Mouse (Mus musculus): ENCODE results near the gene Sh3rf1. TPM values are rescaled to one million over a fixed set of nuclear protein-coding genes. Genes with fewer than 3 reads are reported as not detected.

Gene Sh3rf1
- polyA plus RNA-seq, 1 experiment from 2014 or later: 7.8 TPM

DNA sequence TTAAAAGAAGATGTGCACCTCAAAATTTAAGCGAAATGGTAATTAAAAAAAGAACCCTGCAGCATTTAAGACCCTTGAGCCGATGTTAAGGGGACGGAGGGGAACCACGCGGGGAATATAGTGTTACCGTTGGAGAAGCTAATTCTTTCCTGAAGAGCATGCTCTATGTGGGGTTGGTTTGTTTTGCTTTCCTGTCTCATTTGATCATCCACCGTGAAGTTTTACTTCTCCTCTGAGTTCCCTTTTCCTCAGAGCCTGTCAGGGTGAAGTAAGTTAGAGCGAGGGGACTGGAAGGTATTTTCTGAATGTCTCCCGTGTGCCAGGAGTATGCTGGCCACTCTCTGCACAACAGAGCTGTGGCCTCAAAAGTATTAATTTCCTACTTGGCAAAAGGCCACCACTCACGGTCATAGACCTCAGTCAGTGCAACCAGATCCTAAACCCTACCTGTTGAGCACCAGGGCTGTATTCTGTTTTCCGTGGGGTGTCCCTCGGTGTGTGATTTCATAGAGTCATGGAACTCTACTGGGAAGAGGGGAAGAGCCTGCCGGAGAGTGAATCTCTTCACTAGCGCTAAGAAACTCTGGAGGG is 63.2 kb downstream of the Sh3rf1 start:
- 80% methylated on average over 14 of the region's 14 CpGs for WGBS

DNA sequence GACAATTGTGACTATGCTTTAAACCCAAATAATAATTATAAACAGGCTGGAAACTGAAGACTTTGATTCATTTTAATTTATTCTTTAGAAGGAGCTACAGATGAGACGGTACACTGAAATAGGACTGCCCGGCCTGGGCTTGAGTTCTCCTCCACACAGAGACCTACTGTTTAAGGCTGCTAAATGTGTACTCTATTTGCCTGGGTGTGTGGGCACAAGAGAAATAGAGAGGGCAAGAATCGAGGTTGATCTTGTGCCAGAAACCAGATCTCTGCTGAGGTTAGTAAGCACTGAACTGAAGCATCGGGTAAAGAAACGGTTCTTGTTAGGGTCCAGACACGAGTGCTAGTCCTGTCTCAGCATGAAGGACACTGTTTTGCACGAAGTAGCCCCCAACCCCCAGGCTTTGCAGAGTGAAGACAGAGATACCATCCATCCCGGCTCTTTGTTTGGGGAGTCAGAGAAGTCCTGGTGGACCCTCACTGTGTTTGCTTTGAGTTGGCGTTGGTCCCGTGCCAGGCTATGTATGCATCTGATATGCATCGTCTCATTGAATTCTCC is 64.4 kb downstream of the Sh3rf1 start:
- 89% methylated on average over 11 of the region's 11 CpGs for WGBS
- Histone ChIP-seq H3K4me3 (no peak overlapping the region), H3K36me3 (0 out of 2 replicates have a peak, but pooled peaks cover 2% of the 10 kb centered on the region), H3K27ac (no peak overlapping the region), H3K27me3 (ENCODE audit: low read depth, poor library complexity, severe bottlenecking) (no peaks in the 10 kb centered on the region), H3K9me3 (replicated peaks) (no peaks in the 10 kb centered on the region), H3K4me1 (peaks cover 55% of the 10 kb centered on the region)
- DNase-seq (ENCODE audit: low spot score): no peak

More for the DNA sequence above, 63.2 kb downstream of the Sh3rf1 start:
- Histone ChIP-seq H3K27me3 (ENCODE audit: low read depth, poor library complexity, severe bottlenecking) (no peaks in the 10 kb centered on the region), H3K36me3 (no peaks in the 10 kb centered on the region), H3K4me1 (peaks cover 67% of the 10 kb centered on the region), H3K9me3 (replicated peaks) (no peaks in the 10 kb centered on the region), H3K27ac (no peak overlapping the region), H3K4me3 (no peak overlapping the region)
- no peak for DNase-seq (ENCODE audit: low spot score)

DNA sequence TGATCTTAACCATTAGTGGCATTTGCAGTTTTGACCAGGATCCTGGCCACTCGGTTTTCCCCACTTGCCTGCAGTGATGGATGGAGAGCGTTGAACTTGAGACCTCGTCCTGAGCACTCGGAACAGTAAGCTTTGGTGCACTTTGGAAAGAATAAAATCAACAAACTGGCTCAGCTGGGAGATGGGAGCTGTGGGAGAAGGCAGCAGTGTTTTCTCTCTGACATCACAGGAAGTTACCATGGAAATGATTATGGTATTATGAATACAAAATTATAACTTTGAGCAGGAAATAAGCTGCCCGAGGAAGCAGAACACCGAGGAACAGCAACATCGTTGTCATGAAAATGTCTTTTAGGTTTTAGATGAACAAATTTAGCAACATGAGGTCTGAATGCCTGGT is 65.0 kb downstream of the Sh3rf1 start:
- H3K4me3 ChIP-seq: no peak overlapping the region
- 0 out of 2 replicates have a peak, but pooled peaks cover 2% of the 10 kb centered on the region for H3K36me3 ChIP-seq
- H3K9me3 ChIP-seq (replicated peaks): no peaks in the 10 kb centered on the region
- peaks cover 49% of the 10 kb centered on the region for H3K4me1 ChIP-seq
- DNase-seq (ENCODE audit: low spot score): no peak
- no peaks in the 10 kb centered on the region for H3K27me3 ChIP-seq (ENCODE audit: low read depth, poor library complexity, severe bottlenecking)
- H3K27ac ChIP-seq: no peak overlapping the region
- WGBS: 65% methylated on average over 7 of the region's 7 CpGs

DNA sequence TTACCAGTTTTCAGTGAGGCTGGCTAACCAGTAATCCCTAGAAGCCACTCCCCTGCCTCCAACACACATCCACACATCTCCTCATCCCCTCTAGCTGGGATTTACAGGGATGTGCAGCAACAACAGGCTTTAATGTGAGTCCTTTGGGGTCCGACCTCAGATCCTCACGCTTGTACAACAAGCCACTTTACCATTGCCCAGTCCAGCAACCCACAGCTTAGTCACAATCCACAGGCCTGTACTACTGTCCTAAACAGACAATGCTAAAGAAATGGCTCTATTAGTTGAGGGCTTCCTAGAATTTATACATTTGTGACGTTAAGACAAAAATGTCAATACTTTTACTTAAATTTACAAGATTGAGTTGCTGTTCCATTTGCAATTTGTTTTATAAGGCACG is 71.4 kb downstream of the Sh3rf1 start:
- WGBS: 85% methylated on average over 4 of the region's 4 CpGs
- no peaks in the 10 kb centered on the region for H3K9me3 ChIP-seq (replicated peaks)
- H3K36me3 ChIP-seq: 0 out of 2 replicates have a peak, but pooled peaks cover 2% of the 10 kb centered on the region
- H3K27me3 ChIP-seq (ENCODE audit: low read depth, poor library complexity, severe bottlenecking): no peaks in the 10 kb centered on the region
- no peak overlapping the region for H3K27ac ChIP-seq
- DNase-seq (ENCODE audit: low spot score): no peak
- H3K4me3 ChIP-seq: no peak overlapping the region
- H3K4me1 ChIP-seq: no peaks in the 10 kb centered on the region

DNA sequence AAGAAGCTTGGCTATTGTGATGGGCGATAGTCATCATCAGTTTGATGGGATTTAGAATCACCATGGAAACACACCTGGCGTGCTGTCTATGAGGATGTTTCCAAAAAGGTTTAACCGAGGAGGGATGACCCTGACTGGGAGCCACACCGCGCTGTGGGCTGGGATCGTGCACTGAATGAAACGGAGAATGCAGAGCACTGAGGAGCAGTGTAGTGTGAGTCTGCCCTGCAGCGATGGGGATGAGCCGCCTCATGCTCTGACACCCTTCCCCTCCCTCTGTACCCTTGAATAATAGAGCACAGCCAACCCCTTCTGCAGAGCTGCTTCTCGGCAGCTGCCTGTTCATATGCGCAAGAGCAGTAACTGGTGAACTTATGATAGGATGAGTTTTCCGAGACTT is 71.8 kb downstream of the Sh3rf1 start:
- no peak for DNase-seq (ENCODE audit: low spot score)
- no peaks in the 10 kb centered on the region for H3K9me3 ChIP-seq (replicated peaks)

DNA sequence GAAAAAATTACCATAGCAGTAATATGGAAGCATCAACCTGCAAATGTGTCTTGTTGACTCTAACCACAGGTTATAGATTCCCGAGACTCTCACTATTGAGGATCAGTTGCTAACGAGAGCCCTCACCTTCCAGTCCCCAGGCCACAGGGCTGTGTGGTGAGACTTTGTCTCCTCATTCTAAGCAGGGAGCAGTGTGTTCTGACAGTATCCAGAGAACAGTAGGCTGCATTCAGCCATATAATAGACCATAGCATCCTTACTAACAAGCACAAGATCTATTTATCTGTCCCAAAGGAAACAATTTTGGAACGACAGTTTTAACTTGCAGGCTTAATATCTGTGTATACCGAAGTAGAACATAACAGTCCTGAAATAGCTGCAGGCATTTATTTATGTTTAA is 75.2 kb downstream of the Sh3rf1 start:
- Histone ChIP-seq H3K27me3 (ENCODE audit: low read depth, poor library complexity, severe bottlenecking) (no peaks in the 10 kb centered on the region), H3K36me3 (no peaks in the 10 kb centered on the region), H3K9me3 (replicated peaks) (no peaks in the 10 kb centered on the region), H3K4me1 (peaks cover 9% of the 10 kb centered on the region), H3K4me3 (no peak overlapping the region), H3K27ac (no peak overlapping the region)
- 82% methylated on average over 4 of the region's 4 CpGs for WGBS
- no peak for DNase-seq (ENCODE audit: low spot score)

More for the DNA sequence above, 71.8 kb downstream of the Sh3rf1 start:
- Histone ChIP-seq H3K36me3 (0 out of 2 replicates have a peak, but pooled peaks cover 2% of the 10 kb centered on the region), H3K4me1 (no peaks in the 10 kb centered on the region), H3K27me3 (ENCODE audit: low read depth, poor library complexity, severe bottlenecking) (no peaks in the 10 kb centered on the region), H3K27ac (no peak overlapping the region), H3K4me3 (no peak overlapping the region)
- 65% methylated on average over 12 of the region's 12 CpGs for WGBS

DNA sequence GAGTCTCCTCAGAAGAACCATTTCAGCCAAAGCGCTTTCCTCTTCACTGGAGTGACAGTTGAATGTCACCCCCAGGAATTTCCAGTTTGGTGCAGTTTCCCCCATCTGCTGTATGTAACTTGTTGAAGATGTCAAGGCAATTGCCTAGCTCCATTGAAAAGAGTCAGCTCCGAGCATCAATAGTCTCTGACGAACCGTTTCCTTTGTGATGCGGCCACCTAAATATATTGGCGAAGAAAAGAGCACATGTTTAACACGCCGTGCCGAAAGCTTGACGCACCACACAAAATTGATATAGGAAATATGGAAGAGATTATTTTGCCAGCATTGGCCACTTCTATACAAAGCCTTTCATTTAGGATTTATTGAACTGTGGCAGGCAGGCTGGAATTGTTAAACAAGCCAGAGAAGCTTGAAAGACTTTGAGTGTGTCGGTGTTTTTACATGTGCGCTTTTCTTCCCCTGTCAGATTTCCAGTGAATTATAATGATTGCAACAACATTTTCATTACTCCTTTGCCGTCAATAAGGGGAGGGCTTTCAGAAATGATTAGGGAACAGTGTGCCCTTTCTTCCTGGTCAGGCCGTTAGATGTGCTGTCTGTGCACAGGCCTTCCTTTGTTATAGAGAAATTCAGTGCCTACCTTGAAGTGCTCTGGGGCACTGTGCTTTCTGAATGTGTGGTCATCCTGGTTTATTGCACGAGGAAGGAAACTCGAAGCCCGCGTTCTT is 77.8 kb downstream of the Sh3rf1 start:
- no peak overlapping the region for H3K4me3 ChIP-seq
- H3K27me3 ChIP-seq (ENCODE audit: low read depth, poor library complexity, severe bottlenecking): no peaks in the 10 kb centered on the region
- H3K36me3 ChIP-seq: no peaks in the 10 kb centered on the region
- peaks cover 9% of the 10 kb centered on the region for H3K4me1 ChIP-seq
- DNase-seq (ENCODE audit: low spot score): no peak
- peak overlapping the region; percentile 32; the same call in 1 of the 2 replicates for H3K27ac ChIP-seq
- H3K9me3 ChIP-seq (replicated peaks): no peaks in the 10 kb centered on the region
- WGBS: 77% methylated on average over 18 of the region's 18 CpGs

DNA sequence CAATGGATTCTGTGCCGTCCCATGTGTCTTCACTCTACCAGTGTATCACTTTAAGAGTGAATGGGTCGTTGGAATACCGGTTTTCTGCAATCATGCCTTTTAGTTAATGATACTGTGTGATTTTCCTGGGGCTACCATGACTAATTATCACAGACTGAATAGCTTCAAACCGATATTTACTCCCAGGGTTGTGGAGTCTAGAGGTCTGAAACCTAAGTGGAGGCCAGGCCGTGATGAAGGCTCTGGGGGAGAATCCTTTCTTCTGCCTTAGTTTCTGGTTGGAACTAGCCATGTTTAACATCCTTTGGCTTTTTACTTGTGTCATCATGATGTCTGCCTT is 78.3 kb downstream of the Sh3rf1 start:
- peak overlapping the region; percentile 32; the same call in 1 of the 2 replicates for H3K27ac ChIP-seq
- no peak overlapping the region for H3K4me3 ChIP-seq
- 78% methylated on average over 5 of the region's 5 CpGs for WGBS
- no peaks in the 10 kb centered on the region for H3K27me3 ChIP-seq (ENCODE audit: low read depth, poor library complexity, severe bottlenecking)
- peaks cover 9% of the 10 kb centered on the region for H3K4me1 ChIP-seq
- H3K9me3 ChIP-seq (replicated peaks): no peaks in the 10 kb centered on the region
- DNase-seq (ENCODE audit: low spot score): no peak
- no peaks in the 10 kb centered on the region for H3K36me3 ChIP-seq

DNA sequence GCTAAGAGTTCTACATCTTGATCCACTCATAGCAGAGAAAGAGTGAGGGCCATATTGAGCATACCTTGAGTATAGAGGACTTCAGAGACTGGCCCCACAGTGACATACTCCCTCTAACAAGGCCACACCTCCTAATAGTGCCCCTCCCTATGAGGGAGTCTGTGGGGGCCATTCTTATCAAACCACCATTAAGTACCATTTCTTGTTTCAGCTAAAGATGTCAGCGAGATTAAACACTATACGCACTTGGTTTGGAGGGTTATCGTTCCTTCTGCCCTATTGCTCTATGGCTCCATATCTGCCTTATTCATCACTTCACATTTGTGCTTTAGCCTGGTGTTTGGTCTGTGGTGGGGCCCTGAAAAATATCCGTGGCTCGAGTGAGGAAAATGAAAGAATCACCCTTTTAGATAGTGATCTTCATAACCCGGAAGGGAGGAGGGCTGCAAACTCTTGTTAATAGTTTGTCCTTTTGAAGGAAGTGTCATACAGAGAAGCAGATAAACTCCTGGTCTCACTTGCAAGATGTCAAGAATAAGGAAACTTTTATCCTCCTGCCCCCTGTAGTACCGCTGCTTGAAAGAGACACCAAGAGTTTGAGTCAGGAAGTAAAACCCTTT is 81.9 kb downstream of the Sh3rf1 start:
- Histone ChIP-seq H3K27me3 (ENCODE audit: low read depth, poor library complexity, severe bottlenecking) (no peaks in the 10 kb centered on the region), H3K27ac (no peak overlapping the region), H3K9me3 (replicated peaks) (no peaks in the 10 kb centered on the region), H3K36me3 (no peaks in the 10 kb centered on the region), H3K4me1 (peaks cover 32% of the 10 kb centered on the region), H3K4me3 (no peak overlapping the region)
- DNase-seq (ENCODE audit: low spot score): no peak
- 94% methylated on average over 7 of the region's 7 CpGs for WGBS

DNA sequence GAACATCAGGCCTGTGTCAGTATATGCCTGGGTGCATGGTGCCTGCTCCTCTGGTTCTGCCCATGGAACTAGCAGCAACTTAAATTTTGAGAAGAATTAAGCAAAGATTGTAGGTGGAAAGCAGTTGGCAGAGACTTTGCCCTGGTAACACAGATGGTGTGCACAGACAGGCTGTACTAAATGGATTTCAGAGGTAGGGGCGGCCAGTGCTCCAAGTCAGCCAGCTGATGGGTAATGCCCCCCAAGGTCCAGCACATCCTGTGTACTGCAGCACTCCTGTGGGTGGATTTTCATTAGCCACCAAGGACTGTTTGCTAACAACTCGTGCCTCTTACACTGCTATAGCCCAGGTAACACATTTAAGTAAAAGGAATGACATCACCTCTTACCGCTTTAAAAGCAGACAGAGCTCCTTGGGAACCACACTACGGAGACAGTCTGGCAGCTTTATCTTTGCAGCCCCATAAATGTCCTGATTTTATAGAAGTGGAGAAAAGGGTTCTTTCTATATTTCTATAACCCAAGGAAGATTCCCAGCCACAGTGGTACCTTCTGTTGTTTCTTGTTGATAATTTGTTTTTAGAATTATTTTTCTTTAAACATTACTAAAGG is 82.9 kb downstream of the Sh3rf1 start:
- Histone ChIP-seq H3K4me3 (no peak overlapping the region), H3K27ac (no peak overlapping the region), H3K36me3 (no peaks in the 10 kb centered on the region), H3K27me3 (ENCODE audit: low read depth, poor library complexity, severe bottlenecking) (no peaks in the 10 kb centered on the region), H3K9me3 (replicated peaks) (no peaks in the 10 kb centered on the region), H3K4me1 (peaks cover 37% of the 10 kb centered on the region)
- DNase-seq (ENCODE audit: low spot score): no peak
- WGBS: 86% methylated on average over 4 of the region's 4 CpGs

DNA sequence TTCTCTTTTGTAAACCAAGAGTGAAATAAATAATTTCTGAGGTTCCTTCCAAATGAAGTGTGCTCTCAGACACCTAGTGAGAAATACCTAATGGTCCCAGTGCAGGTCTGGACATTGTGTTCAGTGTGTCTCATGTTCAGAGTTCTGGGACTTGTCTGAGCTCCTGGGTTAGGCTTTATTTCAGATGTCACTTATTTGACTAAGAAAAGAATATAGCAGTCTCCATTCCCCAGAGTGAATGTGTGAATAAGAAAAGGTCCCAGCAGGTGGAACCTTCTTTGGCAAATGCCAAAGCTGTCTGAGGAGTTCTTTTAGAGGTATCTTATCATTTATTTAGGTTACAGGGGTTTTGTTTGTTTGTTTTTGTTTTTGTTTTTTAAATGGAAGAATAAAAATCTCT is 85.2 kb downstream of the Sh3rf1 start:
- Histone ChIP-seq H3K9me3 (replicated peaks) (no peaks in the 10 kb centered on the region), H3K4me3 (no peak overlapping the region), H3K4me1 (peaks cover 32% of the 10 kb centered on the region), H3K27me3 (ENCODE audit: low read depth, poor library complexity, severe bottlenecking) (no peaks in the 10 kb centered on the region), H3K27ac (no peak overlapping the region), H3K36me3 (no peaks in the 10 kb centered on the region)
- DNase-seq (ENCODE audit: low spot score): no peak

DNA sequence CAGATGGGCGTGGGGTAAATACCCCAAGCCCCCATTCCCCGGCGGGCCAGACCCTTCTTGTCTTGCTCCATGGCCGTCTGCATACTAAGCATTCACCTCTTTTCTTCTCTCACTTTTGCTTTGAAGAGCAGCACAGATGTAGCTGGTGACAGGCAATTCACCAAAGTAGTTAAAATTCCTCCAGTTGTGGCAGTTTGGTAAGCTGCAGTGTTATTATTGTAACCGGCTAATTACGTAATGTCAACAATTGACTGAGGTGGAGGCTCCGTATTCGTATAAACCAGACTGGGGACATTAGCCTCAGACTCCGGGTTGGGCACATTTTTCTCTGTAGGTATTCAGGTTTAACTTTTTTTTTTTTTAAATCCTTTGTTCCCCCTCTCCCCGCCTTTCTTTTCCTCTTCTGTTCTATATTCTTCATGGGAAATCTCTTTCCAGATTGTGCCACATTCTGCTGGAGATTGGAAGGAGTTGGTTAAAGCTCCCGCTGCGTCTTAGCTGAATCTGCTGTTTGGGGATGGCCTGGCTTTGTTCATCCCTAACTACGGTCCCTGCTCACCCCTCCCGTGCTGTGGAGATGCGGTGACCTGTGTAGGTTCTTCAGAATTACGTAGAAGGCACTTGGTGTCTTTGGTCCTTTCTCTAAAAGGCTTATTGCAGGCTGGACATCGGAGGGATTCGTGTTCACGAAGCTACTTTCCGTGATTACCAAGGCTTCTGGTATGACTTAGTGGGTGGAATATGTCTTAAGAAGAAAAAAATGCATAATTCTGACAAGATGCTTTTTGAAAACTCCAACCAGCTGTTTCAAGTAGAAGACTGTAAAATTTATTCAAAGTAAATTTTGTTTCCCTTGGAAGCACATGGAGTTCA is 86.1 kb downstream of the Sh3rf1 start:
- peak overlapping the region; percentile 57 for H3K27ac ChIP-seq
- 36% methylated on average over 20 of the region's 20 CpGs for WGBS
- 0 out of 2 replicates have a peak overlapping the region, but pooled peaks have one; percentile 1 for H3K4me3 ChIP-seq
- no peak for DNase-seq (ENCODE audit: low spot score)
- H3K9me3 ChIP-seq (replicated peaks): no peaks in the 10 kb centered on the region
- H3K4me1 ChIP-seq: peaks cover 32% of the 10 kb centered on the region
- H3K27me3 ChIP-seq (ENCODE audit: low read depth, poor library complexity, severe bottlenecking): no peaks in the 10 kb centered on the region
- no peaks in the 10 kb centered on the region for H3K36me3 ChIP-seq

Measured in limb, embryonic 10.5 days (tissue).